Mouse (Mus musculus) MEL (cell line): Measurements from ENCODE around the gene 4930558C23Rik. TPM values are rescaled to one million over a fixed set of nuclear protein-coding genes. Genes with fewer than 3 reads are reported as not detected.

Experiments
- DNase-seq: peaks from one replicate; pipeline ENCODE4 v3.0.0; 2011; ENCODE audit warnings: low read depth, low spot score
- H3K27ac ChIP-seq: 2 replicates; pipeline ENCODE4 v1.5.1; 2012; ENCODE audit warnings: low read depth, mild to moderate bottlenecking, control low read depth, low read length, moderate library complexity; ENCODE audit not compliant: control insufficient read depth
- H3K27me3 ChIP-seq, 2 experiments: fragments of 150-350 bp in 1 of 2; sonication (generic) in 1 of 2; 2 replicates each; pipeline ENCODE4 v1.6.1; 2012; ENCODE audit warnings: low read length in 2 of 2, mild to moderate bottlenecking in 2 of 2, improper control_type of control experiment in 1 of 2, moderate library complexity in 1 of 2; ENCODE audit not compliant: insufficient read depth in 2 of 2, control insufficient read depth in 1 of 2
- H3K36me3 ChIP-seq, 2 experiments: 2 replicates each; pipeline ENCODE4 v1.6.1; 2012 to 2014; ENCODE audit warnings: low read length in 2 of 2, improper control_type of control experiment in 1 of 2, inconsistent platforms in 1 of 2, mild to moderate bottlenecking in 1 of 2; ENCODE audit not compliant: insufficient read depth in 2 of 2, control insufficient read depth in 1 of 2
- H3K4me1 ChIP-seq, 2 experiments: fragments of 150-350 bp in 1 of 2; sonication (generic) in 1 of 2; 2 replicates each; pipeline ENCODE4 v1.6.1; 2012; ENCODE audit warnings: low read length in 2 of 2, improper control_type of control experiment in 1 of 2, mild to moderate bottlenecking in 1 of 2; ENCODE audit not compliant: insufficient read depth in 2 of 2, control insufficient read depth in 1 of 2
- H3K4me3 ChIP-seq, 2 experiments: fragments of 150-350 bp in 1 of 2; sonication (generic) in 1 of 2; 2 replicates each; pipeline ENCODE4 v1.5.1; 2012; ENCODE audit warnings: low read depth in 2 of 2, low read length in 2 of 2, mild to moderate bottlenecking in 2 of 2, moderate library complexity in 2 of 2, control low read depth in 1 of 2, improper control_type of control experiment in 1 of 2; ENCODE audit not compliant: control insufficient read depth in 1 of 2, insufficient read depth in 1 of 2
- H3K79me2 ChIP-seq: 2 replicates; pipeline ENCODE4 v1.6.1; 2012; ENCODE audit warnings: mild to moderate bottlenecking, low read length, moderate library complexity; ENCODE audit not compliant: control insufficient read depth, poor library complexity, insufficient read depth
- H3K9ac ChIP-seq: 2 replicates; pipeline ENCODE4 v1.6.1; 2012; ENCODE audit warnings: low read depth, mild to moderate bottlenecking, control low read depth, low read length, moderate library complexity; ENCODE audit not compliant: control insufficient read depth, poor library complexity, severe bottlenecking
- H3K9me3 ChIP-seq: fragments of 150-350 bp; sonication (generic); replicated peaks from 2 replicates; pipeline ENCODE4 v1.6.1; 2012; ENCODE audit warnings: mild to moderate bottlenecking, low read length, improper control_type of control experiment, moderate library complexity; ENCODE audit not compliant: insufficient read depth
- BHLHE40 ChIP-seq: IDR thresholded peaks from 2 replicates; pipeline ENCODE4 v1.6.1; 2012; ENCODE audit warnings: low read depth, mild to moderate bottlenecking, inconsistent platforms, low read length, improper control_type of control experiment, borderline replicate concordance
- CHD1 ChIP-seq: IDR thresholded peaks from 2 replicates; pipeline ENCODE4 v1.6.1; 2012; ENCODE audit warnings: low read depth, mild to moderate bottlenecking, inconsistent platforms, low read length, improper control_type of control experiment
- CTCF ChIP-seq, 3 experiments: IDR thresholded peaks in 2 of 3; conservative IDR thresholded peaks in 1 of 3; 2 replicates each; pipeline ENCODE4 v1.5.1; 2011 to 2012; ENCODE audit warnings: low read length in 3 of 3, low read depth in 2 of 3, mild to moderate bottlenecking in 2 of 3, improper control_type of control experiment in 1 of 3, inconsistent platforms in 1 of 3, mixed read lengths in 1 of 3, moderate library complexity in 1 of 3; ENCODE audit not compliant: control insufficient read depth in 1 of 3, insufficient read depth in 1 of 3, poor library complexity in 1 of 3, severe bottlenecking in 1 of 3
- E2F4 ChIP-seq: IDR thresholded peaks from 2 replicates; pipeline ENCODE4 v1.6.1; 2011; ENCODE audit warnings: low read depth, low read length, improper control_type of control experiment, borderline replicate concordance
- ELF1 ChIP-seq: IDR thresholded peaks from 2 replicates; pipeline ENCODE4 v1.6.1; 2014; ENCODE audit warnings: low read depth, mild to moderate bottlenecking, inconsistent platforms, low read length, improper control_type of control experiment, moderate library complexity
- ETS1 ChIP-seq: IDR thresholded peaks from 2 replicates; pipeline ENCODE4 v1.6.1; 2012; ENCODE audit warnings: low read depth, mild to moderate bottlenecking, inconsistent platforms, low read length, improper control_type of control experiment, moderate library complexity
- GABPA ChIP-seq: IDR thresholded peaks from 2 replicates; pipeline ENCODE4 v1.6.1; 2012; ENCODE audit warnings: low read depth, mild to moderate bottlenecking, inconsistent platforms, low read length, improper control_type of control experiment, moderate library complexity
- JUND ChIP-seq: IDR thresholded peaks from 2 replicates; pipeline ENCODE4 v1.6.1; 2011; ENCODE audit warnings: low read depth, mild to moderate bottlenecking, improper control_type of control experiment, low read length
- MEF2A ChIP-seq: IDR thresholded peaks from 2 replicates; pipeline ENCODE4 v1.6.1; 2014; ENCODE audit warnings: low read depth, mild to moderate bottlenecking, inconsistent platforms, low read length, improper control_type of control experiment; ENCODE audit not compliant: poor library complexity, insufficient replicate concordance, severe bottlenecking; ENCODE audit errors: extremely low read depth
- MXI1 ChIP-seq: IDR thresholded peaks from 2 replicates; pipeline ENCODE4 v1.6.1; 2011; ENCODE audit warnings: mild to moderate bottlenecking, low read depth, low read length, improper control_type of control experiment
- TAL1 ChIP-seq: IDR thresholded peaks from 2 replicates; pipeline ENCODE4 v1.6.1; 2012; ENCODE audit warnings: mild to moderate bottlenecking, inconsistent platforms, low read length, moderate library complexity, mixed read lengths
- ZKSCAN1 ChIP-seq: IDR thresholded peaks from 2 replicates; pipeline ENCODE4 v1.6.1; 2012; ENCODE audit warnings: low read depth, mild to moderate bottlenecking, inconsistent platforms, low read length, improper control_type of control experiment, moderate library complexity
- ZMIZ1 ChIP-seq: IDR thresholded peaks from 2 replicates; pipeline ENCODE4 v1.6.1; 2012; ENCODE audit warnings: low read depth, mild to moderate bottlenecking, inconsistent platforms, low read length, improper control_type of control experiment, moderate library complexity
- polyA plus RNA-seq, 2 experiments: library from polyadenylated mRNA; stranded (reverse) in 1 of 2; unstranded in 1 of 2; fragments of >175 nt in 1 of 2; fragments of >200 nt in 1 of 2; gene quantifications; 2 replicates each; pipeline versions ENCODE4 v1.2.1 to v1.2.4; 2012; ENCODE audit warnings: low replicate concordance in 2 of 2, low read depth in 1 of 2; ENCODE audit not compliant: insufficient read length in 2 of 2, insufficient read depth in 1 of 2, missing spikeins in 1 of 2
- total RNA-seq: library from RNA; depleted of rRNA; stranded (reverse); fragments of 300-350 nt; gene quantifications from 2 replicates; pipeline ENCODE4 v1.2.3, GENCODE M21; 2012

Gene 4930558C23Rik
- total and polyA plus RNA-seq, 3 experiments = not detected

- TF ChIP-seq ELF1 = no peak
- TF ChIP-seq CTCF (IDR thresholded peaks at IDR 0.05 in 2 of 3, conservative IDR thresholded peaks at IDR 0.05 in 1 of 3; ENCODE audit: control insufficient read depth in 1 of 3, insufficient read depth in 1 of 3, low read depth in 2 of 3, low read length in 3 of 3, poor library complexity in 1 of 3, severe bottlenecking in 1 of 3) = peak; percentile 92 to 99 (median 99)
- TF ChIP-seq TAL1 = no peak
- TF ChIP-seq GABPA = no peak
- TF ChIP-seq JUND = no peak
- TF ChIP-seq, all 39 proteins: peak for 14
Measured at GRCm38 (mm10) chr3:95450408-95450807, 47.8 kb upstream of the 4930558C23Rik start (continued).

- Histone ChIP-seq H3K36me3 (peaks cover 3 to 17% of the 10 kb centered on the region in 2 experiments), H3K27ac (no peak overlapping the region), H3K79me2 (peaks cover 18% of the 10 kb centered on the region), H3K4me3 (no peak overlapping the region), H3K9me3 (no peaks in the 10 kb centered on the region), H3K9ac (no peak overlapping the region), H3K4me1 (no peaks in the 10 kb centered on the region), H3K27me3 (no peaks in the 10 kb centered on the region)
- no peak for DNase-seq
- no peak for TF ChIP-seq BHLHE40
- TF ChIP-seq ETS1 = no peak
- TF ChIP-seq MXI1 = no peak
- TF ChIP-seq E2F4 = no peak
- no peak for TF ChIP-seq ZKSCAN1
Measured at GRCm38 (mm10) chr3:95445311-95445710, 42.7 kb upstream of the 4930558C23Rik start.

- peaks cover 28% of the 10 kb centered on the region for H3K79me2 ChIP-seq
- no peak for TF ChIP-seq MEF2A
- TF ChIP-seq ZMIZ1 = no peak
- TF ChIP-seq CHD1 = no peak
- H3K9me3 ChIP-seq = no peaks in the 10 kb centered on the region
- no peak overlapping the region for H3K9ac ChIP-seq
- H3K27ac ChIP-seq = no peak overlapping the region
- H3K36me3 ChIP-seq = peaks cover 0 to 6% of the 10 kb centered on the region in 2 experiments; a peak in 3 of 4 replicates
- H3K4me1 ChIP-seq = no peaks in the 10 kb centered on the region
- DNase-seq = no peak
- H3K4me3 ChIP-seq = no peak overlapping the region
- H3K27me3 ChIP-seq = no peaks in the 10 kb centered on the region
Measured at GRCm38 (mm10) chr3:95442406-95443117, 39.9 kb upstream of the 4930558C23Rik start.
